Mouse (Mus musculus) frontal cortex, postnatal 10 days (tissue): ENCODE data around the gene Thpo.

Experiments
- DNase-seq, 2 experiments: peaks; one replicate each; pipeline ENCODE4 v3.0.0; 2022; ENCODE audit warnings: low spot score in 2 of 2, mixed read lengths in 1 of 2

Gene Thpo

DNA sequence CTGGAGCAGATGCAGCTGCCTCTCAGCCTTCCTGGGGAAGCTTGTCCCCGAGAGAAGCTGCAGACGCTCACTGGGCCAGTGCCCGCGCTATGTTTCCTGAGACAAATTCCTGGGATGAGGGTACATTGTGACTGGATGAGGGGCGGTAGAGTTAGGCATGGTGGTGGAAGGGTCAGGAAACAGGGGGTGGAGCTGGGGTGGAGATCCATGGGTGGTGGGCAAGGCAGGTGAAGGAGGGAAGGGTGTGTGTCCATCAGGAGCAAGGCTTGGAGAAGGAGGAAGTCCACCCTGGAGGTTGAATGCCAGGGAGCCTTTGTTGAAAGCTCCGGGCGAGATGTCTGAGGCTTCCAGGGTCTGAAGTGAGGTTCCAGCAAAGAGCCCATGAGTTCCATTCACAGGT, 9.0 kb downstream of the Thpo start:
- DNase-seq: no peak

DNA sequence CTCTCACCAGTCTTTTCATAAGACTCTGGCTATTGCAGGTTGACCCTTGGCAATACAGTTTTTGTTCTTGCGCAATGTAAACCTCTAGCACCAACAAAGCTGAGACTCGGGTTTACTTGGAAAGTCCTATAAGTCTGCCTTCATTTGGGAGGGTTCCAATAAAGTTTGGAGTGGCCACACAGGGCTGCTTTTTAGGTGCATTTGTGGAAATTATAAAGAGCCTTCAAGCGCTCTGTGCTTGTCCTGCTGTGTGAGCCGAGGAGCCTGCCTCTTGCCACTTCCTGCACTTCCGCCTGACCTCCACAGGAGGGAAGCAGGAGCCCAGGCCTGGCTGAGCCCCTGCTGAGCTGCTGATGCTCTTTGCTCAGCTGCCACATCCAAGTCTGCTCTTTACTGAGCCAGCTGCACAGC, 10.0 kb downstream of the Thpo start:
- DNase-seq: peak in 1 of 2 experiments; percentile 53

DNA sequence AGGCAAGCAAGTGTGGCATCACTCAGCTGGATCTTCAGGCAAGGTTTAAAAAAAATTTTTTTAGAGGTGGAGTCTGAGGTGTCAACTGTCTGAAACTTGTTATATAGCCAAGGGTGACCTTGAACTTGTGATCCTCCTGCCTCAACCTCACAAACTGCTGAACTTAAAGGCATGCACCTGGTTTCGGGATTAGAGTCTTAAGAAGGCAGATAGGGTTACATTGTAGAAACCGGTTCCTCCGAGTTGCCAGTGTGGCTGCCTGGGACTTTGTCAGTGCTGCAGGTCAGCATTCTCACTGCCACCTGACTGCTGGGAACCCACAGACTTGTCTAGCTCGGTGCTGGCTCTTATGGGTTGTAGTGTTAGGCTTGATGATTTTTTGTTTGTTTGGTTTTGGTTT, 11.1 kb downstream of the Thpo start:
- DNase-seq: no peak

DNA sequence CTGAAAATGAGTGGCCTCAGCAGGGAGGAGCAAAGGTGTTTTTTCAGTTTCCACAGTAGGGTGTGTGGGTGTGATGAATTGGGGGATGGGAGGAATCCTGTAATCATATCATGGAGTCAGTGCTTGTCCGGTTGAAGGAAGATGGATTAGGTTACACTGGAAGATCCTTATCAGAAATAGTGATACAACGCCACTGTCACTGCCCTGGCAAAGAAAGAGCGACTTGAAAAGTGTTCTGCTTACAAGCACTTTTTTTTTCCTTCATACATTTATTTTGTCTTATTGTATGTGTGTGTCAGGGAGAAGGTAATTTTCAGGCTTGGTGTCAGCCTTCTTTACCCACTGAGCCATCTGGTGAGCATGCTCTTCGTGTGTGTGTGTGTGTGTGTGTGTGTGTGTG, 11.6 kb downstream of the Thpo start:
- DNase-seq: no peak

DNA sequence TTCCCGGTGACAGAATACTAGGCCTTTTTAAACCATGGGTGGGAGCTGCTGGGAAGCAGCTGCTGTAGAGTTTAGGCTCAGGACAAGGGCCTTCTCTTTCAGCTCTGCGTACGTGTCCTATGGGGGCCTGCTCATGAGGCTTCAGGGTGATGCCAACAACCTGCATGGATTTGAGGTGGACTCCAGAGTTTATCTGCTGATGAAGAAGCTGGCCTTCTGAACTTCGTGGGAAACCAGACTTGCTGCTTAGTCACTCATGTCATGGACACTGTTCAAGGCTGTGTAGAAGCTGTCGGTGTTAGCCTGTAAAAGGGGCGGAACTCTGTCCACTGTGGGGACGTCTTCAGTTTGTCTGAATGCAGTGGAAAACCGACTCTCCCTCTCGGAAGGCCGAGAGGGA, 12.5 kb downstream of the Thpo start:
- DNase-seq: no peak

DNA sequence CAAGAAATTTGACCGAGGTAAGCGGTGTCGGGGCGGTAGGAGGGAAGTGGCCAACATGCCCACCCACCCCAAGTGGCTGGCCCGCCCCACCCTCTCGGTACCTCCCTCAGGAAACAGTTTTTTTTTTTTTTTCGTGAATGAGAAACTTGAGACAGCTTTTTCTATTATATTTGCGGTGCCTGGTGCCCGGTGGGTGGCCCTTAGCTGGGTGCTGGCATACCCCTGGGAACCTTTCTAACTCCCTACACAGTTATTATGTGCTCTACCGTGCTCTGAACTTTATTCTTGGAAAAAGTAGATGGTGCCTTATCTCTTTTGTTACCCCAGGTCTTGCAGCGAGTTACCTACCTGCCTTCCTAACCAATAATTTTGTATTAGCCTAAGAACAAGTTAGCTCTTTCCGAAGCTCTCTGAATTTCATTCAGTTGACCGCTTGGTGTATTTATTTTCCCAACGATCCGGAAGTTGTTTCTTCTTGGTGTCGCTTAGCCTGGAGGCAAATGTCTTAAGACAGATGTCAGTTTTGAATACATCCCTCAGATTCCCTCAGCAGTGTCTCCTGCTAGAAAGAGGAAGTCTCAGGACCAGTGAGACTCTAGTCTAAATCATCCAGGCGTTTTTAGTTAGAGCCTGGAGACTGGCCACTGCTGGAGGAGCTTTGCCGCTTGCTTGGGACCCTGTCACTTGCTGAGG, 16.2 kb downstream of the Thpo start:
- no peak for DNase-seq

DNA sequence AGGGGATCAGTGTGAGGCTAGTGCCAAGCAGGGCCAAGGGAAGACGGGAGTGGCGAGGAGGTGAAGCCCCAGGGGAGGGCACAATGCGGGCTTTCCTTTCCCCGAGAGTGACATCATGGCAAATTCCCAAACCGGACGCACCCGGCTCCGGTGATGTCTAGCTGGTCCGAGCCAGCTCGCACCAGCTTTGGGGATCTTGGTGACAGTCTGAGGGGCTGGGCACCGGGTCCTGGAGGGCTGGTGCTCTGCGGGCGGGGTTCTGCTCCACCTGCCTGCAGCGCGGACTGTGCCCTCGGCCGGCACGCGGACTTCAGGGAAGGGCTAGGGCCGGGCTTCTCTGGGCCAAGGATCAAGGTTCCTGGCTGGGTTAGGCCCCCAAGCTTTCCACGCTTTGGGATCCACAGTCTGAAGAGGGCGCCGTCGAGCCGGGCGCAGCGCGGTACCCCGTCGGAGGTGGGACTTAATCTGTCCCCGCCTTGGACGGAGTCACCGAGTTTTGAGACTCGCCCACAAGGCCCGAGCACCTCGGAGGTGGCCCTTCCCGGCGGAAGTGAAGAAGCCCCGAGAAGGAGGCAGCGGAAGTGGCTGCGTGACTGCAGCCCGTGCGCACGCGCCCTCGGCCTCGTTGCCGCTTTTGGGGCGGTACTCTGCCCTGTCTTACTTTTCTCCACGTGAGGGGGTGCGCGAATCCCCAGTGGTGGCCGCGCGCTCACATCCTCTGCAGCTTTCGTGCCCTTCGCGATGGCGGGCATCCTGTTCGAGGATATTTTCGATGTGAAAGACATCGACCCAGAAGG, 16.9 kb downstream of the Thpo start, which contains the start of the genes Polr2h and Clcn2:
Polr2h (plus strand) TSS at position 485 of the 797 bp plus-strand sequence.
Clcn2 (minus strand) TSS at position 566 of the 797 bp plus-strand sequence.
- DNase-seq: peak; percentile 97

DNA sequence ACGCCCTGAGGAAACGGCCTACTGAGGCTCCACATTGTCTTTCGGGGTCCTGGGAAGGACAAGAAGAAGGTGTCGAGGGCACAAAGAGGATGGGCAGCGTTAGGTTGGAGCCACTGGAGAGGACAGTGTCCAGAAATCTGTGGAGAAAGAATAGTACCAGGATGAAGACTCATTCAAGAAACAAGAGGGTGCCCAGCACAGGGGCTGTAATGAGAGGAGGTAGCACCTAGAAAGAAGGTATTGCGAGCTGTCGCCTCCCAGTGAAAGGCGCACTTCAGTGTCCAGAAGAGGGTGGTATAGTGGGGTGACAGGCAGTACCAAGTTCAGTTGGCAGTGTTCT, 17.5 kb downstream of the Thpo start:
- DNase-seq: no peak

DNA sequence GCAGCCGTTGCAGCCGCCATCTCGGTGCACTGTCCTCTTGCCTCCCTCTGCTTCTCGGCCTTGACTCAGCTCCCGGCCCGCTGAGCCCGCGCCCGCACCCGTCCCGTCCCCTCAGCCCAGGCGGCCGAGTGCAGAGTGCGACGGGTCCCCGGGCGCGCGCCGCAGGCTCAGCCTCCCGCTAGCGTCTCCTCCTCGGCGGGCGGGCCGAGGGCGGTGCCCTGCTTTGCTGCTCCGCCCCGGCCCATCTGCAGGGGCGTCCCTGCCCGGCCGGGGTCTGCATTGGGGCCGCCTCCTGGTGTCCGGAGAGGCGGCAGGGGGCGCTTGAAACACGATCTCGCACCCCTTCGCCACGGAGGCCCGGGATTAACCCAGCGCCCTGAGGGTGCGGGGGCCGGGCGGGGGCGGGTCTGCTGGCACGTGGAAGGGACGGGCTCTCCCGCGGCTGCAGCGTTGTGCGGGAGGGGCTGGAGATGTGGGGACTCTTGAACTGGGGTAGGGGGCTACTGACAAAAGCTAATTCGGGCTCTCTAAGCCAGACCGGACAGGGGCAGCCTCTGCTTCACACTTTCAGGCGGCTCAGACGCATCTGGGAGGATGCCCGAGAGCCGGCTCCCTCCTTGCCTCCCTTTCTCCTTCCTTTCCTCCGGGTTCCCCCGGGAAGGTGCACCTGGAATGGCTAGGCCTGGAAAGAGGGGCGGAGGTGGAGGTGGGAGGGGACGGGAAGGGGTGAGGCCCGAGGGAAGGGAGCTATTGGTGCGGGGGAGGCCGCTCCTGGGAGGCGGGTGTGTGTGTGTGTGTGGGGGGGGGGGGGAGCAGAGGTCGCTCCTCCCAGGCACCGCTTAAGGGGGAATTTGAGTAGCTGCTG, 18.1 kb downstream of the Thpo start:
- DNase-seq: peak; percentile 72 to 84

DNA sequence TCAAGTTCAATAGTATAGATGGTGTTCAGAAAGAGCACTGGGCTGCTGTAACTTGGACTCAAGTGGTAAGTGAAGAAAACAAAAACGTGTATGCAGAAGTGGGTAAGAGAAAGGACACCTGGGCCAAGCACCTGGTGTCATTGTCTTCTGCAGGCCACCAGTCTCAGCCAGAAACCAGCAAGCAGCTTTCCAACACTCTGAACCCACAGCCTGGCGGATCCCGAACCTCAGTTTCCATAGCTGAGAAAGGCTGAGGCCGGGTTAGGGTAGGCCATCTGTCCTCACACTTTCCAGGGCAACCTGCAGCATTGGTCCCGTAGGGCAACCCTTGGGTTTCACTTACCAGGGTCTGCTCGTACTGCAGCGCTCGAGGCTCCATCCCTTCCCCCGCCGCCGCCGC, 18.7 kb downstream of the Thpo start:
- no peak for DNase-seq

DNA sequence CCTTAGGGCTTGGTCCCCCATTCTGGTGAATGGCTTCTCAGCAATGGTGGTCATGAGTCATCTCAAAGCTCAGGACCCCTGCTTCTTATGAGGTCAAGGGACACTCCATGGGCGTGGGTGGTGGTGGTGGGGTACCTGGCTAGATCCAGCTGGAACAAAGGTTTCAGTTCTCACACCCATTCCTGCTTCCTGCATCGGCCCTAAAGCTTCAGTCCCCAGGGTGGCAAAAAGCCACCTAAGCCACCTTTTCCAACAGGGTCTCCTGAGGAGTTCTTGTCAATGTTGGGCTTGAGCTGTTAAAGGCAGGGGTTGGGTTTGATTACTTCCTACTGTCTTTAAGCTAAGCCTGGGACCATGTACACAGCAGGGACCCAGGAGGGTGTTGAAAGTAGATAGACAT, 19.1 kb downstream of the Thpo start:
- no peak for DNase-seq

DNA sequence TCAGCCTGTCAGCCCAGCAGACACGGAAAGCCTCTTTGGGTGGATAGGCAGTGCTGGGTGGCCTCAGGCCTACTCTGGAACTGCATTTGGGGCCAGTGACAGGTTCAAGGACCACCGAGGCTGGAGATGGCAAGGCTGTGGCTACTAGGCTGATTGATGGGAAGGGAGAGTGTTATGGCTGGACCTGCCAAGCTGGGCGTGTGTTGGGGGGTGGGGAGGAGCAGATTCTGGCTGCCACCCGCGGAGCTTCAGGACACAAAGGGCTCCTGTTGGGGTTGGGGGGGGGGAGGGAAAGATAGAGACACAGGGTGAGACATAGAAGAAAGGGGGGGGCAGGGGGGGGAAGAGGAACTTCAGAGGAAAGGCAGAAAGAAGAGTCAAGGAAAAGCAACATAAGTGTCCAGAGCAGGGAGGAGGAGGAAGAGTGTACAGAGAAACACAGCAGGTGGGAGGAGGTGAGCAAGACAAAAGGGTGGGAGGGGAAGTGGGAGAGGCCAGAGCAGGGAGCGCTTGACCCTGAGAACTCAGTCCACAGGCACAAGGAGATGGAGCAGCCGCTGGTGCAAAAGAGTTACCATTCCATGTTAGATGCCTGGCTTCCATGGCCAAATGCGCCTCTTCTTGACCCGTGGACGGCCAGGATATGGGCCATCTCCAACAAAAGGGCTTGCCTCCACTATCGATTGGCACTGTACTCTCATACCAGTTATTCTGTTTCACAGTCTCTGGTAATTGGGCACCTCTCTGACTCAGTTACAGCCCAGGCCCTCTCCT, 19.8 kb downstream of the Thpo start:
- DNase-seq: no peak

DNA sequence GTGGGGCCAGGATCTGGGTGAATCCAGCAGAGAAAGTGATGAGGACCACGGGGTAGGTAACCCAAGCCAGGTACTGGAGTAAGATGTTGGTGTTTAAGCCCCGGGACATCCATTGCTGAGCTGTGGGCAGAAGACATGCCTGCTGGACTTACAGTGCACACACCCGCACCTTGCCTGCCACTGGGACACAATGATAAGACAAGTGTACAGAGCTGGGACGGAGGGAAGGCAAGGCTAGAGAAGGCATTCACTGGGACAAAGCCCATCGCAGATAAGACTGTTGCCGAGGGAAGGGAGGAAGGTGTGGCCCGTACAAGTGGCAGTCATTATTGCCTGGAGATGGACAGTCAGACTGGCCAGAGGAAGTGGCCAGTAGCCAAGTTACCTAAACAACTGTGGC, 21.4 kb downstream of the Thpo start:
- DNase-seq: no peak

DNA sequence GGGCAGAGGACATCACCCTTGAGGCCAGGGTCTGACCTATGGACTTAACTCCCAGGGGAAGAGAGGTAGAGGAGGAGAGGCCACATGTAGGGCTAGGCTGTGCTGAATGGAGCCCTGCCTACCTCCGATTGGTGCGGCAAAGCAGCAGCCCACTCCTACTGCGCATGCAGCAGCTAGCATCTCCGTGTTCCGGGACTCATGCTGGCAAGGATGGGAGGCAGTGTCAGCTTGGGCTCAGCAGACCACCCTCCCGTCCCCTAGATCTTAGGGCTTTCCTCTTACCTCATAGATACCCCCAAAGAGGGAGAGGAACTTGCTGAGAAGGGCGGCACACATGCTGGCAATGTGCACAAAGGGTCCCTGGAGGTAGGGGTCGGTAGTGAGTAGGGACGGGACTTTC, 22.1 kb downstream of the Thpo start:
- DNase-seq: no peak

DNA sequence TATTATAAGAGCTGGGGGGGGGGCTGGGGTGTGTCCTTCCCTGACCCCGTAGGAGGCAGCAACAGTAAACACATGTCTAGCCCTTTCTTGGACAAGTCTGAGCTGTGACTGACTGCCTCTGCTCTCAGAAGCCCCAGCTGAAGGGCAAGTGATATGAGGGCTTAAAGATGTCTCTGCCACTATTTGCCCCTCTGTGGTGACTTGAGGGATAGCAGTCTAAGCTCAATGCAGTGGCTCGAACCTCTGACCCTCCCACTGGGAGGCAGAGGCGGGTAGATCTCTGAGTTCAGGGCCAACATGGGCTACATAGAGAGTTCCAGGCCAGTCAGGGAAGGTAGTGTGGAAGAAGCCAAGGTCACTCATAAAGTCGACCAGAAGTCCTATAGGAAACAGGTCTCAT, 23.5 kb downstream of the Thpo start:
- DNase-seq: no peak

DNA sequence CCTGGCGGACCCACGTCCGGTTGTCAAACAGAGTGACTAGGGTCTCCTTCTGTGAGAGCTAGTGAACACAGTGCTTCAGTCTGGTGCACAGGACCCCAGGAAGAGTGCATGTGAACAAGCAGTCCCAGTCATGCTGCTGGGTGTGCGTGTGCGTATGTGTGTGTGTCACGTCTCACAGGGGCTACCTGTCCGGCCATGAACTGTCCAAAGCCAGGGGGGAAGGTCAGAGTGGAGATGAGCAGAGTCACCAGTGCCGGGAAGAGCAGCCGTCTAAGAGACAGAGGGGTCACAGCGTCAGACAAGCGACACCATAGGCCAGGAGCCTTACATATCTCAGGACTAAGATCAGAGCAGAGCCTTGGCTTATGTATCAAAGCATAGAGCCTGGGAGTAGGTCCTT, 23.9 kb downstream of the Thpo start:
- no peak for DNase-seq

DNA sequence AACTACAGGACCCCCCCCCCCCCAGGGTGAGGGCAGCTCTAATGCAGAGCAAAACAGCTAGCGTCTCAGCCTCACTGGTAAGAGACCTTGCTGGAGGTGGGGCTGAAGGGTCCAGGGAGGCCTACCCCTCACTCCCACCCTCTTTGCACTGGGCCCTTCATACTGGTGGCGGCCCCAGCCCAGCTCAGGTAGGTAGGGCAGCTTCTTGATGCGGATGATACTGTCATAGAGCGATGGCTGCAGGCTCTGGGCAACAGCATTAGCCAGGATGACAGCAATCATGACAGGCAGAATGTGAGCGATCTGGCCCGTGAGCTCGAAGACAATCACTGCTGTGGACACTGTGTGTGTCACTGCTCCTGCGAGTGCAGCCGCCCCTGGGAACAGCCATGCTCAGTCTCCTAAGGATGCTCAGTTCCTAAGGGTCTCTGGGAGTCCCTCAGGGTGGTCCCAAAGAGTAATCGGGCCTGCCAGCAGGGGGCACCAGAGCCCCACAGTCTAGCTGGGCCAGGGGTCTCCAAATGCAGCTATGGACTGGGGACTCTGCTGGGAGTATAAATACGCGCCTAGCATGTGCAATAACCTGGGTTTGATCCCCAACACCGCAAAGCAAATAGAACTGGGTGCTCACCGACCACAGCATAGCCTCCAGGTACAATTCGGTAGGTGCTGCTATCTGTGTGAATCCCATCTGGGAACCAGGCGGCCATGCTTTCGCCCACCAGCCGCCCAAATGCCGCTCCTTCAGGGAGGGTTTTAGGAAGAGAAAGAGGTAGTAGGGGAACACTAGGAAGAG, 25.2 kb downstream of the Thpo start:
- no peak for DNase-seq

DNA sequence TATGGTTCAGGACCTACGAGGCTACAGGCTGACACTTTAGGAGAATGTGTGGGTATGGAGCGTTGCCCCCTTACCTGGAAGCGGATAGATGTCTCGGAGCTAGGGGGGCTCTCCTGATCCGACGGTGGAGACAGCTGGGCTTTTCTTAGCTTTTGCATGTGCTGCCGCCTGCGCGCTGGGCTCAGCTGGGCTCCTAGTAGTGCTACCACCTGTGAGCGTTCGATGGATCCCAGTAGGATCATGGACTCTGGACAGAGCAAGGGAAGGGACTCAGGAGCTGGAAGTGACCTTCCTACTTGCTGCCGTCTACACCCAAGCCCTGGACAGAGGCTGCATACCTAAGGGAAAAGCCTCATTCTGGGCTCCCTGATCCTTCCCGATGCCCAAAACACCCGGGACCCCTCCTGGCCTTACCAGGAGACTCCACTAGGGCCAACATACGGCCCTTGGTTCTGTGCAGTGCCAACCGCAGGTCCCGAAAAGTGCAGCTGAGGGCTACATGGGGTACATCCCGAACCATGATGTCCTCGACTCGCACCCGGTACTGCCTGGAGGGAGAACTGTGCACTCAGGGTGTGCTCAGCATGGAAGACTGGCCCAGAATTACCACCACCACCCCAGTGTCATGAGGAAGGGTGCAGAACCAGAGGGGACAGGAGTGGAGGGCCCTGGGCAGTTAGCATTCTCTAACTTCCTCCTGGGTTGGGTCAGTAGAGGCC, 25.9 kb downstream of the Thpo start:
- no peak for DNase-seq

DNA sequence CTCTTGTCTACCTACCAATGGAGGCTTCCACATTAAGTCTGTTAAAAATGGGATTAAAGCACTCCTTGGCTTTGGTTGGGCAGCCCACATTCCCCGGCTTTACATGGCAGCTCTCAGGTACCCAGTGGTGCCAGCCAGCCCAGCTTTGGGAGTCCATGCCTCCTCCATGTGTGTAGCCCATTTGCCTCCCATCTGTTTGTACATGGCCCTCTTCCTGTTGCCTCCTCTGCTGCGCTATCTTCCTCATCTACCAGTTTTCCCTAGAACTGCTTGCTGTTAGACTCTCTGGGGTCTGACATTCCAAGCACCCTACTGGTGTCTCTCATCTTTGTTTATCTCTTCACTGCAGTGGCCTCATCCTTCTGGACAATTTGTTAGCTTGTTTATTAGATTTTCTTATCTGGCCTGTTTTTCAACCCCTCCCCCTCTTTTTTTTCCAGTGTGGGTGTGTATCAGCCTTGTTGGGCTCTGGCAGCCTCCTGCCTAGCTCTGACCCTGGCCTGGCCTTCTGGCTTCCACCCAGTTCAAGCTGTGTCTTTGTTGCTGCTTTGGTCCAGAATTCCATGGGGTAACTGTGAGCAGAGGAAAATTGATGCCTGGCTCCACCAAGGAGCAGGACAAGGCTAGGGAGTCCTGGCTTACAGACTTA, 27.8 kb downstream of the Thpo start:
- DNase-seq: no peak

DNA sequence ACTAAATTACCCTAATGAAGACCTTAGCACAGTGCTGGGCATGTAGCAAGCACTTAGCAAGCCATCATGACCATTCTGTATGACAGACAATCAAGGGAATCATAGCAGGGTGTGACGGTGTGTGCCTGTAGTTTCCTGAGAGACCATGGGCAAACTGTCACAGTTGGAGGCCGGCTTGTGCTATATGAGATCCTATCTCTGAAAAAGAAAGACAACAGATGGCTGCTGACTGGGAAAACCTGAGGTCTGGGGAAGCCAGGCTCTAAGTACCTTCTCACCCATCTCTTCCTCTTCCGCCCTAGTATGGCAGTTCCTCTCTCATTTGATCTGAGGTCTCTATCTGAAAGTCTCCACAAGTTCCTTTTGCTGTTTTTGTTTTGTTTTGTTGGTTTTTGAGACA, 28.5 kb downstream of the Thpo start:
- no peak for DNase-seq
